Mouse (Mus musculus) lung, adult 2 months (tissue): ENCODE measurements at regions not wholly inside any gene's neighbourhood (a gene's known extent, or its start where the extent isn't known, plus 50 kb on each side); places are given as distances from the start of the nearest gene placed in this dataset.

Experiments used
- CTCF ChIP-seq: fragments of 200-500 bp; IDR thresholded peaks from 2 replicates; pipeline ENCODE4 v1.5.1; 2011; ENCODE audit warnings: mild to moderate bottlenecking, low read length, control low read depth; ENCODE audit not compliant: insufficient read depth
- POLR2A ChIP-seq: fragments of 200-500 bp; IDR thresholded peaks from 2 replicates; pipeline ENCODE4 v1.6.1; 2011; ENCODE audit warnings: low read depth, mild to moderate bottlenecking, control low read depth, low read length, borderline replicate concordance; ENCODE audit errors: extremely low read depth

GRCm38 (mm10) chr4:55663856-55664255 lies 131.6 kb upstream of the Klf4 start:
- no peak for TF ChIP-seq CTCF
- TF ChIP-seq POLR2A = no peak
